Mouse (Mus musculus) hindbrain, embryonic 12.5 days (tissue): ENCODE measurements around the gene Allc. TPM values are rescaled to one million over a fixed set of nuclear protein-coding genes. Genes with fewer than 3 reads are reported as not detected.
A peak's percentile ranks its signal among the peaks of the same experiment; 100 is the strongest.

Source experiments
- ATAC-seq: fragments of 200-750 bp; cut with Nextera tagmentation; 2 replicates; pipeline ENCODE4 v1.8.0; 2017; ENCODE audit warnings: moderate TSS enrichment; ENCODE audit not compliant: low FRiP score
- H3K27ac ChIP-seq: fragments of 300-500 bp; sonication (generic); 2 replicates; pipeline ENCODE4 v1.5.1; 2016; ENCODE audit warnings: mild to moderate bottlenecking
- H3K27me3 ChIP-seq: fragments of 300-500 bp; sonication (generic); 2 replicates; pipeline ENCODE4 v1.6.1; 2016; ENCODE audit warnings: mild to moderate bottlenecking
- H3K36me3 ChIP-seq: fragments of 300-500 bp; sonication (generic); 2 replicates; pipeline ENCODE4 v1.6.1; 2016; ENCODE audit warnings: mild to moderate bottlenecking
- H3K4me1 ChIP-seq: fragments of 300-500 bp; sonication (generic); 2 replicates; pipeline ENCODE4 v1.6.1; 2016
- H3K4me2 ChIP-seq: fragments of 300-500 bp; sonication (generic); replicated peaks from 2 replicates; pipeline ENCODE4 v1.6.1; 2016; ENCODE audit warnings: mild to moderate bottlenecking
- H3K4me3 ChIP-seq: fragments of 300-500 bp; sonication (generic); 2 replicates; pipeline ENCODE4 v1.5.1; 2016; ENCODE audit warnings: mild to moderate bottlenecking
- H3K9ac ChIP-seq: fragments of 300-500 bp; sonication (generic); 2 replicates; pipeline ENCODE4 v1.6.1; 2016; ENCODE audit warnings: mild to moderate bottlenecking, moderate library complexity
- H3K9me3 ChIP-seq: fragments of 300-500 bp; sonication (generic); replicated peaks from 2 replicates; pipeline ENCODE4 v1.6.1; 2016; ENCODE audit warnings: mild to moderate bottlenecking
- WGBS: fragments of 180-500 bp; shearing (Covaris S2); methylation state at CpG from one replicate; pipeline ENCODE4 v1.1.7; 2016; 5-methylcytosine and 5-hydroxymethylcytosine counted together
- polyA plus RNA-seq: library from polyadenylated mRNA; unstranded; fragments of >200 nt; fragmentation: Nextera tagmentation; extraction: Ambion mirVana; gene quantifications from 2 replicates; pipeline ENCODE4 v1.2.1, GENCODE M21; 2016

Gene Allc
- polyA plus RNA-seq, 1 experiment from 2014 or later = not detected

- WGBS = 42% methylated on average over 17 of the region's 17 CpGs
- Histone ChIP-seq H3K9ac (peak overlapping the region; percentile 38; the same call in 1 of the 2 replicates), H3K4me2 (peak overlapping the region; percentile 32), H3K4me3 (no peak overlapping the region), H3K36me3 (no peaks in the 10 kb centered on the region), H3K27ac (peak overlapping the region; percentile 75), H3K27me3 (no peaks in the 10 kb centered on the region), H3K4me1 (peaks cover 15% of the 10 kb centered on the region), H3K9me3 (no peaks in the 10 kb centered on the region)
- ATAC-seq = peak; percentile 83
Measured at GRCm38 (mm10) chr12:28607546-28608305, 25.4 kb upstream of the Allc start.

GRCm38 (mm10) chr12:28603494-28603893, 21.2 kb upstream of the Allc start:
- no peaks in the 10 kb centered on the region for H3K27me3 ChIP-seq
- no peak overlapping the region for H3K4me3 ChIP-seq
- ATAC-seq = no peak
- peaks cover 23% of the 10 kb centered on the region for H3K4me1 ChIP-seq
- 70% methylated on average over 1 of the region's 1 CpGs for WGBS
- H3K4me2 ChIP-seq = no peak overlapping the region
- no peaks in the 10 kb centered on the region for H3K9me3 ChIP-seq
- H3K27ac ChIP-seq = no peak overlapping the region
- no peaks in the 10 kb centered on the region for H3K36me3 ChIP-seq
- H3K9ac ChIP-seq = no peak overlapping the region

DNA sequence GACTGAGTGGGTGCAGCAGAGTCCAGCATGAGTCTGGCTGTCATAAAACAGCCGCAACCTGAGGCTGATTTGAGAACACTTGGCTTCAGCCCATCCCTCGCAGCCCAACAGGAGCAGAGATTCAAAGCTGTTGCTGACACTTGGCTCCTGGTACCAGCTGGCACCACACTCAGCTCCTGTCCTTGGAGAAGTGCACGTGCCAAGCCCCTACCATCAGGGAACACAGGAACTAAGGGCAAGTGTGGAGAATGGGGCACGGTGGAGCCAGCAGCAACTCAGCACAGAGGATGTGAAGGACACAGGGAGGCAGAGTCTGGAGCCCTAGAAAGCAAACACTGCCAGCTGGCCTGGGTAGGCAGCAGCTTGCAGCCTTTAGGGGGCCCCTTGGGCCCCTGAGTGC, 19.9 kb upstream of the Allc start:
- no peak for ATAC-seq
- Histone ChIP-seq H3K36me3 (no peaks in the 10 kb centered on the region), H3K9me3 (no peaks in the 10 kb centered on the region), H3K9ac (no peak overlapping the region), H3K27me3 (no peaks in the 10 kb centered on the region), H3K4me3 (no peak overlapping the region), H3K27ac (no peak overlapping the region), H3K4me2 (no peak overlapping the region), H3K4me1 (peaks cover 12% of the 10 kb centered on the region)
- WGBS = 23% methylated on average over 4 of the region's 4 CpGs

DNA sequence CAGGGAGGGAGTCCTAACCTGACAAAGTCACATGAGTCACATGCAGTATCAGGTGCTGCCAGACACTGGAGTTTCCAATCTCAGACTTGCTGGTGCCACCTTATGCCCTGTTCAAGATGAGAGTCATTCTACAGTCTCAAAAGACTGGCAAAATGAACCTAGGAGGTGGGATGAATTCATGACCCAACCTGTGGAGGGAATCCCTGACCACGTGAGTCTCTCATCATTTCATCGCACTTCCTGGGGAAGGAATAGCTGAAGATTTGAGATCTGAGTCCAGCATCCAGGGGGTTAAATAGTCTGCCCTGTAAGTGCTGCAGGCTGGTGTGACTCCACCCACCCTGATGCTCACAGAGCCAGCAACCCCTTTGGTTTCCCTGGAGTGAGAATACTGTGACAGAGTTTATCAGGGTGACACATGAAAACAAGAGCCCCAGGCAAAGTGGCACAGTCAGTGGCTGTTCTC, 16.2 kb upstream of the Allc start:
- Histone ChIP-seq H3K27ac (no peak overlapping the region), H3K9ac (no peak overlapping the region), H3K9me3 (no peaks in the 10 kb centered on the region), H3K4me2 (no peak overlapping the region), H3K27me3 (no peaks in the 10 kb centered on the region), H3K36me3 (no peaks in the 10 kb centered on the region), H3K4me3 (no peak overlapping the region), H3K4me1 (peaks cover 9% of the 10 kb centered on the region)
- WGBS = 65% methylated on average over 2 of the region's 2 CpGs
- ATAC-seq = no peak

DNA sequence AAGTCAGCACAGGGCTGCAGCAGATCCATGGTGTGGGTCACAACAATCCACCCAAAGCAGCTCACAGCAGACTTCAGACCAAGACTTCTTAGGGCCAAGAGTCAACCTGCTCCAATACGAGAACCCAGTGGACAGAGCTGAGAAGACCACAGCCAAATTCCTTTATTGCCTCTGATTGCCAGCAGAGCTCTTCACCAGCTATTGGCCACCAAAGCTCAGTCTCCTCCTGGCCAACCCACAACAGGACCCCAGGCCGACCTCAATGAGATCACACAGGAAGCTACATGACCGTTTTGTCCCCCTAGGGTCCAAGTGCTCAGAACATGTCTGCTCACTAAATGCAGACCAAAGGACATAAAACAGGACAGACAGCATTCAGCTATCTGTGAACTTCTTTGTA, 15.8 kb upstream of the Allc start:
- no peak for ATAC-seq
- no peak overlapping the region for H3K4me2 ChIP-seq
- H3K9ac ChIP-seq = no peak overlapping the region
- H3K27ac ChIP-seq = no peak overlapping the region
- no peaks in the 10 kb centered on the region for H3K9me3 ChIP-seq
- H3K4me1 ChIP-seq = peaks cover 9% of the 10 kb centered on the region
- 73% methylated on average over 3 of the region's 3 CpGs for WGBS
- no peaks in the 10 kb centered on the region for H3K36me3 ChIP-seq
- no peak overlapping the region for H3K4me3 ChIP-seq
- H3K27me3 ChIP-seq = no peaks in the 10 kb centered on the region

GRCm38 (mm10) chr12:28597699-28598098, 15.4 kb upstream of the Allc start:
- Histone ChIP-seq H3K4me3 (no peak overlapping the region), H3K4me2 (no peak overlapping the region), H3K9me3 (no peaks in the 10 kb centered on the region), H3K9ac (no peak overlapping the region), H3K36me3 (no peaks in the 10 kb centered on the region), H3K4me1 (peaks cover 12% of the 10 kb centered on the region), H3K27me3 (no peaks in the 10 kb centered on the region), H3K27ac (no peak overlapping the region)
- no peak for ATAC-seq
- 85% methylated on average over 9 of the region's 9 CpGs for WGBS

DNA sequence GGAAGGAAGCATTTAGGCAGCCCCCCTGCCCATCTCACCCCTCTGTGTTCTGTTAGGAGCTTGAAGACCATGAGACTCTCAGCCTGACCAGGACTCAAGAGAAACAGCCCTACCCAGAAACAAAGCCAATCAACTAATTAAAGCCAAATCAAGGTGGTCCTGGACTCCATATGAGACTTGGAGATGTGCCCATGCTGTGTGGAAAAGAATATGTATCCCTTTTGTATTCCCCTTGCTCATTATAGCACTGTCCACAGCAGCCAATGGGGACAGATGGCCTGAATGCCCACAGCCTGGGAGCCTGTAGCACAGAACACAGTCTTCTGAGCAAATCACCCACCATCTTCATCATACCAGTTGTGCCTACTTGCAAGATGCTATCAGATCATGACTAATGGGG, 14.5 kb upstream of the Allc start:
- Histone ChIP-seq H3K4me3 (no peak overlapping the region), H3K36me3 (no peaks in the 10 kb centered on the region), H3K4me2 (no peak overlapping the region), H3K27ac (no peak overlapping the region), H3K9ac (no peak overlapping the region), H3K27me3 (no peaks in the 10 kb centered on the region), H3K4me1 (peaks cover 8% of the 10 kb centered on the region), H3K9me3 (no peaks in the 10 kb centered on the region)
- no peak for ATAC-seq

DNA sequence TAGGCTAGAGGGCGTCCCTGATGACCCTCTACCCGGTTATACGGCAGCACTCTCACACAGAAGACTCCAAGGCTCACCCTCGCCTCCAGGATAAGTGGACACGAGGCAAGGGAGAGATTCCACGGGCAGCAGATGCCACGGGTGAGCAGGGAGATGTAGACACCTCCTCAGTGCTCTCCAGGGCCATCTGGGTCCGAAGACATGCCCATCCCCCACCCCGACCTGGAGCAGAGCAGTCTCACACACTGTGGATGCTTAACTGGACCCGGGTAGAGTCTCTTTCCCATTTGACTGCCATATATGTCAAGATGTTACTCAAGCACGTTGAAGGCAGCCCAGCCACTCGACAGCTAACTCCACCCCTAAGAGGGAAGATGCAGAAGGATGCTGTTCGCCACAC, 8.1 kb upstream of the Allc start:
- no peak for ATAC-seq
- H3K36me3 ChIP-seq = no peaks in the 10 kb centered on the region
- no peak overlapping the region for H3K4me2 ChIP-seq
- H3K9ac ChIP-seq = no peak overlapping the region
- 56% methylated on average over 13 of the region's 13 CpGs for WGBS
- H3K4me1 ChIP-seq = peaks cover 29% of the 10 kb centered on the region
- no peaks in the 10 kb centered on the region for H3K9me3 ChIP-seq
- 0 out of 2 replicates have a peak overlapping the region, but pooled peaks have one; percentile 74 for H3K27ac ChIP-seq
- no peaks in the 10 kb centered on the region for H3K27me3 ChIP-seq
- H3K4me3 ChIP-seq = no peak overlapping the region

GRCm38 (mm10) chr12:28589090-28589868, 7.0 kb upstream of the Allc start:
- Histone ChIP-seq H3K27ac (peak overlapping the region; percentile 74), H3K9ac (peak overlapping the region; percentile 42; the same call in 1 of the 2 replicates), H3K4me1 (peaks cover 29% of the 10 kb centered on the region), H3K4me3 (peak overlapping the region; percentile 36), H3K27me3 (no peaks in the 10 kb centered on the region), H3K9me3 (no peaks in the 10 kb centered on the region), H3K4me2 (peak overlapping the region; percentile 58), H3K36me3 (no peaks in the 10 kb centered on the region)
- WGBS = 9% methylated on average over 24 of the region's 24 CpGs
- peak; percentile 94 for ATAC-seq

DNA sequence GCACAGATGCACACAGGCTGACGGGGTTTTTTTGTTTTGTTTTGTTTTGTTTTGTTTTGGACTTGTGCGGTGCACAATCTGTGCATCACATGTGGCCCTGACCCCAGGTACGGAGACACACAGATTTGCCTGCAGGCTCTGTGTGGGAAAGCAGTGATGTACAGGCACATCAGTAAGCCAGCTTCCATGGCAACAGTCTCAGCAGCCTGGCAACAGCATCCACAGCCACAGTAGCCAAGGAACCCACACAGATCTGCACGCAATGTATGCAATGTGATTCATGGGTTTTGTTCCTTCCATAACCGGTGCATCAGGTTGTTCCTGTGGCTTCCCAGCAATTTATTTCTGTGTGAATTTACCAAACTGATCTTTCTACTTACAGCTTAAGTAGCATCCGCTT, 5.6 kb upstream of the Allc start:
- Histone ChIP-seq H3K9me3 (no peaks in the 10 kb centered on the region), H3K27me3 (no peaks in the 10 kb centered on the region), H3K27ac (peak overlapping the region; percentile 46), H3K9ac (no peak overlapping the region), H3K4me1 (peaks cover 27% of the 10 kb centered on the region), H3K4me3 (no peak overlapping the region), H3K4me2 (no peak overlapping the region), H3K36me3 (no peaks in the 10 kb centered on the region)
- 65% methylated on average over 6 of the region's 6 CpGs for WGBS
- ATAC-seq = no peak

- 51% methylated on average over 2 of the region's 3 CpGs for WGBS
- Histone ChIP-seq H3K4me2 (no peak overlapping the region), H3K4me1 (peaks cover 14% of the 10 kb centered on the region), H3K9ac (no peak overlapping the region), H3K27ac (no peak overlapping the region), H3K4me3 (no peak overlapping the region), H3K27me3 (no peaks in the 10 kb centered on the region), H3K36me3 (no peaks in the 10 kb centered on the region), H3K9me3 (no peaks in the 10 kb centered on the region)
- ATAC-seq = no peak
Measured at GRCm38 (mm10) chr12:28584036-28584435, 1.7 kb upstream of the Allc start.

GRCm38 (mm10) chr12:28579132-28579531, 3.2 kb downstream of the Allc start:
- Histone ChIP-seq H3K27me3 (no peaks in the 10 kb centered on the region), H3K4me3 (no peak overlapping the region), H3K27ac (no peak overlapping the region), H3K9me3 (no peaks in the 10 kb centered on the region), H3K4me1 (no peaks in the 10 kb centered on the region), H3K36me3 (no peaks in the 10 kb centered on the region), H3K9ac (no peak overlapping the region), H3K4me2 (no peak overlapping the region)
- ATAC-seq = no peak
- WGBS = 30% methylated on average over 4 of the region's 4 CpGs
